Mouse (Mus musculus): ENCODE data around the gene Pou2f1. TPM values are rescaled to one million over a fixed set of nuclear protein-coding genes. Genes with fewer than 3 reads are reported as not detected.

The Pou2f1 gene
- polyA plus RNA-seq, 1 experiment from 2014 or later: 3.4 TPM

- H3K9ac ChIP-seq (replicated peaks): no peak overlapping the region
- WGBS (ENCODE audit: insufficient replicate concordance): 79% methylated on average over 2 of the region's 2 CpGs
- ATAC-seq (no peak), DNase-seq (no peak)
- no peak overlapping the region for H3K4me3 ChIP-seq (ENCODE audit: low read depth, low read length)
- H3K36me3 ChIP-seq (replicated peaks; ENCODE audit: insufficient read depth, low read length): no peaks in the 10 kb centered on the region
- H3K9me3 ChIP-seq (ENCODE audit: low read length): 0 out of 2 replicates have a peak, but pooled peaks cover 2% of the 10 kb centered on the region
- H3K4me1 ChIP-seq (ENCODE audit: insufficient read depth): no peaks in the 10 kb centered on the region
- TF ChIP-seq CTCF (IDR thresholded peaks at IDR 0.05; ENCODE audit: low read depth) (no peak), EP300 (IDR thresholded peaks at IDR 0.05; ENCODE audit: low read depth) (no peak)
- no peaks in the 10 kb centered on the region for H3K27me3 ChIP-seq (ENCODE audit: insufficient read depth, low read length)
- no peak overlapping the region for H3K27ac ChIP-seq (ENCODE audit: low read depth)
- no peak overlapping the region for H3K4me2 ChIP-seq (ENCODE audit: low read depth, low read length)
Measured at GRCm38 (mm10) chr1:165925207-165925606, 77.3 kb downstream of the Pou2f1 start.

- no peaks in the 10 kb centered on the region for H3K36me3 ChIP-seq (replicated peaks; ENCODE audit: insufficient read depth, low read length)
- no peak overlapping the region for H3K4me3 ChIP-seq (ENCODE audit: low read depth, low read length)
- H3K27me3 ChIP-seq (ENCODE audit: insufficient read depth, low read length): no peaks in the 10 kb centered on the region
- no peaks in the 10 kb centered on the region for H3K4me1 ChIP-seq (ENCODE audit: insufficient read depth)
- DNase-seq (no peak), ATAC-seq (no peak)
- H3K9me3 ChIP-seq (ENCODE audit: low read length): 0 out of 2 replicates have a peak, but pooled peaks cover 2% of the 10 kb centered on the region
- H3K4me2 ChIP-seq (ENCODE audit: low read depth, low read length): no peak overlapping the region
- TF ChIP-seq CTCF (IDR thresholded peaks at IDR 0.05; ENCODE audit: low read depth) (no peak), EP300 (IDR thresholded peaks at IDR 0.05; ENCODE audit: low read depth) (no peak)
- H3K9ac ChIP-seq (replicated peaks): no peak overlapping the region
- no peak overlapping the region for H3K27ac ChIP-seq (ENCODE audit: low read depth)
- 73% methylated on average over 1 of the region's 1 CpGs for WGBS (ENCODE audit: insufficient replicate concordance)
Measured at GRCm38 (mm10) chr1:165922488-165922887, 80.0 kb downstream of the Pou2f1 start.

GRCm38 (mm10) chr1:165921026-165921425 is 81.5 kb downstream of the Pou2f1 start:
- WGBS (ENCODE audit: insufficient replicate concordance): 74% methylated on average over 3 of the region's 3 CpGs

GRCm38 (mm10) chr1:165914416-165914801 is 88.1 kb downstream of the Pou2f1 start:
- Histone ChIP-seq H3K4me3 (ENCODE audit: low read depth, low read length) (no peak overlapping the region), H3K4me2 (ENCODE audit: low read depth, low read length) (no peak overlapping the region), H3K36me3 (replicated peaks; ENCODE audit: insufficient read depth, low read length) (peaks cover 8% of the 10 kb centered on the region), H3K9ac (replicated peaks) (no peak overlapping the region), H3K4me1 (ENCODE audit: insufficient read depth) (no peaks in the 10 kb centered on the region), H3K9me3 (ENCODE audit: low read length) (no peaks in the 10 kb centered on the region), H3K27ac (ENCODE audit: low read depth) (no peak overlapping the region), H3K27me3 (ENCODE audit: insufficient read depth, low read length) (no peaks in the 10 kb centered on the region)
- TF ChIP-seq EP300 (IDR thresholded peaks at IDR 0.05; ENCODE audit: low read depth): no peak
- no peak for TF ChIP-seq CTCF (IDR thresholded peaks at IDR 0.05; ENCODE audit: low read depth)
- WGBS (ENCODE audit: insufficient replicate concordance): 90% methylated on average over 2 of the region's 2 CpGs
- no peak for DNase-seq
- no peak for ATAC-seq

More at GRCm38 (mm10) chr1:165921026-165921425, 81.5 kb downstream of the Pou2f1 start:
- 0 out of 2 replicates have a peak, but pooled peaks have one; percentile 12 for TF ChIP-seq CTCF (IDR thresholded peaks at IDR 0.05; ENCODE audit: low read depth)
- no peak for TF ChIP-seq EP300 (IDR thresholded peaks at IDR 0.05; ENCODE audit: low read depth)
- ATAC-seq (no peak), DNase-seq (no peak)
- H3K4me1 ChIP-seq (ENCODE audit: insufficient read depth): no peaks in the 10 kb centered on the region
- no peak overlapping the region for H3K27ac ChIP-seq (ENCODE audit: low read depth)
- H3K4me2 ChIP-seq (ENCODE audit: low read depth, low read length): no peak overlapping the region
- no peaks in the 10 kb centered on the region for H3K27me3 ChIP-seq (ENCODE audit: insufficient read depth, low read length)
- no peak overlapping the region for H3K4me3 ChIP-seq (ENCODE audit: low read depth, low read length)
- H3K9ac ChIP-seq (replicated peaks): no peak overlapping the region
- H3K36me3 ChIP-seq (replicated peaks; ENCODE audit: insufficient read depth, low read length): peaks cover 6% of the 10 kb centered on the region
- H3K9me3 ChIP-seq (ENCODE audit: low read length): 0 out of 2 replicates have a peak, but pooled peaks cover 2% of the 10 kb centered on the region

- H3K9ac ChIP-seq (replicated peaks): no peak overlapping the region
- H3K4me1 ChIP-seq (ENCODE audit: insufficient read depth): no peaks in the 10 kb centered on the region
- peaks cover 8% of the 10 kb centered on the region for H3K36me3 ChIP-seq (replicated peaks; ENCODE audit: insufficient read depth, low read length)
- H3K4me2 ChIP-seq (ENCODE audit: low read depth, low read length): no peak overlapping the region
- no peak overlapping the region for H3K27ac ChIP-seq (ENCODE audit: low read depth)
- no peak for TF ChIP-seq CTCF (IDR thresholded peaks at IDR 0.05; ENCODE audit: low read depth)
- TF ChIP-seq EP300 (IDR thresholded peaks at IDR 0.05; ENCODE audit: low read depth): no peak
- WGBS (ENCODE audit: insufficient replicate concordance): 69% methylated on average over 2 of the region's 2 CpGs
- H3K9me3 ChIP-seq (ENCODE audit: low read length): no peaks in the 10 kb centered on the region
- no peak for ATAC-seq
- H3K27me3 ChIP-seq (ENCODE audit: insufficient read depth, low read length): no peaks in the 10 kb centered on the region
- no peak overlapping the region for H3K4me3 ChIP-seq (ENCODE audit: low read depth, low read length)
- no peak for DNase-seq
Measured at GRCm38 (mm10) chr1:165913720-165914415, 88.6 kb downstream of the Pou2f1 start.

GRCm38 (mm10) chr1:165909471-165909870 is 93.0 kb downstream of the Pou2f1 start:
- WGBS (ENCODE audit: insufficient replicate concordance): 90% methylated on average over 3 of the region's 3 CpGs
- TF ChIP-seq EP300 (IDR thresholded peaks at IDR 0.05; ENCODE audit: low read depth) (no peak), CTCF (IDR thresholded peaks at IDR 0.05; ENCODE audit: low read depth) (no peak)
- Histone ChIP-seq H3K27me3 (ENCODE audit: insufficient read depth, low read length) (no peaks in the 10 kb centered on the region), H3K9ac (replicated peaks) (no peak overlapping the region), H3K4me2 (ENCODE audit: low read depth, low read length) (no peak overlapping the region), H3K4me3 (ENCODE audit: low read depth, low read length) (no peak overlapping the region), H3K4me1 (ENCODE audit: insufficient read depth) (no peaks in the 10 kb centered on the region), H3K9me3 (ENCODE audit: low read length) (no peaks in the 10 kb centered on the region), H3K36me3 (replicated peaks; ENCODE audit: insufficient read depth, low read length) (peaks cover 18% of the 10 kb centered on the region), H3K27ac (ENCODE audit: low read depth) (no peak overlapping the region)
- ATAC-seq (no peak), DNase-seq (no peak)

Data from liver, postnatal 0 days (tissue).